Comparison of ENCODE assay signal across 7 mouse cellular contexts in the genomic region with DNA sequence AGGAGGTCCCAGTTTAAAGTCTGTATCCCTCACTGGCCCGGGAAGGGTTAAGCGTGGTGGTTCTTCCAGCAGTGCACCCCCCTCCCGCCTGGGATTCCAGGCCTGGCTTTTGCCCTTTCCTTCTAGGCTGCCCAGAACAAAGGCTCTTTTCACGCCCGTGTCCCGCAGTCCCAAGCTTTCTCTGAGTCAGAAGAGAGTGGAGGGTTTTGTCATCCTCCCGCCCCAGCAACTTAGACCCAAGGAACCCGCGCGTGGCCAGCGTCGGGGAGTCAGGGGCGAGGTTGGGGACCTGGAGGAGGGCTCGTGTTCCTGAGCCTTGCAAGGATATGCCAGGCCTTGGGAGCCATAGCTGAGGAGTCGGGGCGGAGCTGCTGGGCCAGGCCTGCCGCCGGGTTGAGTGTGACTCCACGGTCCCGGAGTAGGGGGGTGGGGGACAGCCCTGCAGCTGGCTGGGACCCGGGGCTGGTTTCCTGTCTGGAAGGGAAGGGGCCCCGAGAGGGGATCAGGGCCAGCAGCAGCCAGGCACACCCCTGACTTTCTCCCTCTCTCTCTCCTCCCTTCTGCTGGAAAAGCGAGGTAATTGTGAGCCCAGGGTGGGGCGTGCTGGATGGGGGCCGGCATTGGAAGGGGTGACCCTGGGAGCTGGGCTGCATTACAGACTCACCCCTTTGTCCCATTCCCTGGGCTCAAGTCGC. TPM values are rescaled to one million over a fixed set of nuclear protein-coding genes. Genes with fewer than 3 reads are reported as not detected.
A peak's percentile ranks its signal among the peaks of the same experiment; 100 is the strongest.
DNase-seq lines count a peak whose midpoint lies in the region; ATAC-seq and TF ChIP-seq lines count a peak whose summit lies in the region.

No protein-coding gene starts in this region.

- DNase-seq in MEL (ENCODE audit: low read depth, low spot score): peak; percentile 65
- peak; percentile 73 to 86 for DNase-seq in adrenal gland, postnatal 36 days
- DNase-seq in gastrocnemius, adult 2 months: peak; percentile 87
- DNase-seq in hindlimb bud, embryonic 11.5 days (ENCODE audit: extremely low spot score, low read depth, low spot score): peak; percentile 61
- DNase-seq in spleen, adult 12 weeks (ENCODE audit: low spot score): no peak

- H3K9ac ChIP-seq in MEL (ENCODE audit: control insufficient read depth, low read depth, low read length, poor library complexity, severe bottlenecking): peak overlapping the region; percentile 89
- H3K9ac ChIP-seq in liver, embryonic 16.5 days (ENCODE audit: low read depth, low read length): peak overlapping the region; percentile 63
- peak overlapping the region; percentile 31 for H3K9ac ChIP-seq in neural tube, embryonic 15.5 days (replicated peaks)

- peak overlapping the region; percentile 72 to 91 for H3K4me3 ChIP-seq in MEL (ENCODE audit: control insufficient read depth in 1 of 2, insufficient read depth in 1 of 2, low read depth in 2 of 2, low read length in 2 of 2)
- peak overlapping the region; percentile 92 for H3K4me3 ChIP-seq in gastrocnemius, adult 2 months
- H3K4me3 ChIP-seq in liver, embryonic 16.5 days (ENCODE audit: low read depth, low read length): peak overlapping the region; percentile 58
- H3K4me3 ChIP-seq in neural tube, embryonic 15.5 days (replicated peaks): peak overlapping the region; percentile 29

- no peak for TF ChIP-seq CTCF in MEL (IDR thresholded peaks at IDR 0.05 in 2 of 3, conservative IDR thresholded peaks at IDR 0.05 in 1 of 3; ENCODE audit: control insufficient read depth in 1 of 3, insufficient read depth in 1 of 3, low read depth in 2 of 3, low read length in 3 of 3, poor library complexity in 1 of 3, severe bottlenecking in 1 of 3)
- TF ChIP-seq CTCF in gastrocnemius, adult 2 months (IDR thresholded peaks at IDR 0.05): no peak

- H3K4me2 ChIP-seq in liver, embryonic 16.5 days (ENCODE audit: low read depth, low read length): peak overlapping the region; percentile 47
- peak overlapping the region; percentile 47 for H3K4me2 ChIP-seq in neural tube, embryonic 15.5 days

- peaks cover 0 to 10% of the 10 kb centered on the region in 2 experiments; a peak in 3 of 4 replicates for H3K4me1 ChIP-seq in MEL (ENCODE audit: control insufficient read depth in 1 of 2, insufficient read depth in 2 of 2, low read length in 2 of 2)
- peaks cover 25% of the 10 kb centered on the region for H3K4me1 ChIP-seq in liver, embryonic 16.5 days (ENCODE audit: control insufficient read depth, low read depth, low read length)
- H3K4me1 ChIP-seq in neural tube, embryonic 15.5 days: peaks cover 45% of the 10 kb centered on the region

- H3K79me2 ChIP-seq in MEL (ENCODE audit: control insufficient read depth, insufficient read depth, low read length, poor library complexity): peaks cover 6% of the 10 kb centered on the region; the same call in 1 of the 2 replicates

- H3K27ac ChIP-seq in MEL (ENCODE audit: control insufficient read depth, low read depth, low read length): peak overlapping the region; percentile 55
- peak overlapping the region; percentile 99 for H3K27ac ChIP-seq in gastrocnemius, adult 2 months
- H3K27ac ChIP-seq in liver, embryonic 16.5 days (ENCODE audit: low read length): peak overlapping the region; percentile 82
- peak overlapping the region; percentile 81 for H3K27ac ChIP-seq in neural tube, embryonic 15.5 days (replicated peaks)

- TF ChIP-seq RAD21 in MEL (IDR thresholded peaks at IDR 0.05; ENCODE audit: low read depth, low read length): no peak

- H3K27me3 ChIP-seq in MEL (ENCODE audit: control insufficient read depth in 1 of 2, insufficient read depth in 2 of 2, low read length in 2 of 2): no peaks in the 10 kb centered on the region
- H3K27me3 ChIP-seq in liver, embryonic 16.5 days (ENCODE audit: control insufficient read depth, insufficient read depth, low read depth, low read length): peaks cover 33% of the 10 kb centered on the region
- peaks cover 11% of the 10 kb centered on the region; the same call in 1 of the 2 replicates for H3K27me3 ChIP-seq in neural tube, embryonic 15.5 days (replicated peaks)

- intact Hi-C loops in gastrocnemius, adult 2 months (cut with DNase I): no loop called here

- 2% methylated on average over 26 of the region's 26 CpGs for WGBS in liver, embryonic 16.5 days (ENCODE audit: insufficient replicate concordance)
- 1% methylated on average over 26 of the region's 26 CpGs for WGBS in neural tube, embryonic 15.5 days

- no peaks in the 10 kb centered on the region for H3K36me3 ChIP-seq in MEL (ENCODE audit: control insufficient read depth in 1 of 2, insufficient read depth in 2 of 2, low read length in 2 of 2)
- H3K36me3 ChIP-seq in liver, embryonic 16.5 days (ENCODE audit: control insufficient read depth, insufficient read depth): no peaks in the 10 kb centered on the region
- H3K36me3 ChIP-seq in neural tube, embryonic 15.5 days: no peaks in the 10 kb centered on the region

- no peaks in the 10 kb centered on the region for H3K9me3 ChIP-seq in MEL (replicated peaks; ENCODE audit: insufficient read depth, low read length)
- H3K9me3 ChIP-seq in liver, embryonic 16.5 days (replicated peaks; ENCODE audit: control insufficient read depth, low read length): no peaks in the 10 kb centered on the region
- H3K9me3 ChIP-seq in neural tube, embryonic 15.5 days (replicated peaks): no peaks in the 10 kb centered on the region

- 0 out of 4 replicates have a peak, but pooled peaks of 1 of the 2 experiments have one; percentile 15 for TF ChIP-seq POLR2A in MEL (IDR thresholded peaks at IDR 0.05; ENCODE audit: control insufficient read depth in 1 of 2, insufficient read depth in 1 of 2, low read depth in 1 of 2, low read length in 2 of 2, poor library complexity in 1 of 2)

- peak; percentile 48 for ATAC-seq in liver, embryonic 16.5 days (ENCODE audit: low read depth)
- ATAC-seq in neural tube, embryonic 15.5 days (ENCODE audit: low FRiP score): peak; percentile 56

- TF ChIP-seq EP300 in MEL (IDR thresholded peaks at IDR 0.05; ENCODE audit: low read depth in 1 of 2, low read length in 2 of 2): no peak

TF ChIP-seq in MEL, 35 proteins besides CTCF, POLR2A, EP300 and RAD21 (continues in another document):
- no peak for TF ChIP-seq GATA1 (IDR thresholded peaks at IDR 0.05; ENCODE audit: low read depth, low read length)
- TF ChIP-seq TBP (IDR thresholded peaks at IDR 0.05; ENCODE audit: low read depth, low read length): no peak
- TF ChIP-seq CHD1 (IDR thresholded peaks at IDR 0.05; ENCODE audit: low read depth, low read length): 0 out of 2 replicates have a peak, but pooled peaks have one; percentile 68
- 0 out of 2 replicates have a peak, but pooled peaks have one; percentile 9 for TF ChIP-seq MAX (IDR thresholded peaks at IDR 0.05; ENCODE audit: low read length)
- TF ChIP-seq USF2 (IDR thresholded peaks at IDR 0.05; ENCODE audit: borderline replicate concordance in 1 of 2, insufficient read depth in 1 of 2, low read depth in 1 of 2, low read length in 2 of 2): no peak
- TF ChIP-seq MAZ (IDR thresholded peaks at IDR 0.05; ENCODE audit: low read depth, low read length): 0 out of 2 replicates have a peak, but pooled peaks have one; percentile 42
- 0 out of 2 replicates have a peak, but pooled peaks have one; percentile 12 for TF ChIP-seq ETS1 (IDR thresholded peaks at IDR 0.05; ENCODE audit: low read depth, low read length)

RNA-seq across cellular contexts. Expression of a gene that starts 1.8 kb away (rescaled TPM):
- total RNA-seq in MEL (2012; rRNA removed): 5.2 and 5.4 TPM in 2 replicates
- 1 to 10 TPM in 1 of 2 experiments, not detected in 1; 8.3 TPM for polyA plus RNA-seq in MEL (2012; ENCODE audit: insufficient read depth in 1 of 2, insufficient read length in 2 of 2, low read depth in 1 of 2, low replicate concordance in 2 of 2, missing spikeins in 1 of 2)
- 10 to 100 TPM in 1 of 2 experiments, 1 to 10 TPM in 1; 5.1 to 14.0 TPM for total RNA-seq in adrenal gland, postnatal 36 days (2021)
- total RNA-seq in gastrocnemius, adult 2 months (2021): 10 to 100 TPM; 12.2 to 15.3 TPM
- polyA plus RNA-seq in liver, embryonic 16.5 days (2015; fragmentation: Nextera tagmentation; extraction: Ambion mirVana): 16.1 and 16.4 TPM in 2 replicates
- 17.1 and 23.7 TPM in 2 replicates for polyA plus RNA-seq in neural tube, embryonic 15.5 days (2015; fragmentation: Nextera tagmentation; extraction: Ambion mirVana)

RNA-seq across cellular contexts. Expression of a gene that starts 11.8 kb away (rescaled TPM):
- total RNA-seq in MEL (2012; rRNA removed): 25.8 and 30.6 TPM in 2 replicates
- 10 to 100 TPM in 1 of 2 experiments, not detected in 1; 40.9 TPM for polyA plus RNA-seq in MEL (2012; ENCODE audit: insufficient read depth in 1 of 2, insufficient read length in 2 of 2, low read depth in 1 of 2, low replicate concordance in 2 of 2, missing spikeins in 1 of 2)
- 10 to 100 TPM; 22.4 to 25.2 TPM for total RNA-seq in adrenal gland, postnatal 36 days (2021)
- total RNA-seq in gastrocnemius, adult 2 months (2021): 10 to 100 TPM; 13.7 to 16.3 TPM
- 4.1 and 5.2 TPM in 2 replicates for polyA plus RNA-seq in liver, embryonic 16.5 days (2015; fragmentation: Nextera tagmentation; extraction: Ambion mirVana)
- polyA plus RNA-seq in neural tube, embryonic 15.5 days (2015; fragmentation: Nextera tagmentation; extraction: Ambion mirVana): 12.0 and 12.3 TPM in 2 replicates

RNA-seq across cellular contexts. Expression of a gene that starts 15.7 kb away (rescaled TPM):
- 35.0 and 42.4 TPM in 2 replicates for total RNA-seq in MEL (2012; rRNA removed)
- polyA plus RNA-seq in MEL (2012; ENCODE audit: insufficient read depth in 1 of 2, insufficient read length in 2 of 2, low read depth in 1 of 2, low replicate concordance in 2 of 2, missing spikeins in 1 of 2): 10 to 100 TPM in 1 of 2 experiments, not detected in 1; 72.8 TPM
- total RNA-seq in adrenal gland, postnatal 36 days (2021): 10 to 100 TPM; 69.8 to 90.1 TPM
- 10 to 100 TPM; 43.3 to 45.6 TPM for total RNA-seq in gastrocnemius, adult 2 months (2021)
- polyA plus RNA-seq in liver, embryonic 16.5 days (2015; fragmentation: Nextera tagmentation; extraction: Ambion mirVana): 27.2 and 28.3 TPM in 2 replicates
- polyA plus RNA-seq in neural tube, embryonic 15.5 days (2015; fragmentation: Nextera tagmentation; extraction: Ambion mirVana): 146 and 155 TPM in 2 replicates

RNA-seq across cellular contexts. Expression of a gene that starts 19.2 kb away (rescaled TPM):
- 3.2 and 3.4 TPM in 2 replicates for total RNA-seq in MEL (2012; rRNA removed)
- polyA plus RNA-seq in MEL (2012; ENCODE audit: insufficient read depth in 1 of 2, insufficient read length in 2 of 2, low read depth in 1 of 2, low replicate concordance in 2 of 2, missing spikeins in 1 of 2): 1 to 10 TPM in 1 of 2 experiments, not detected in 1; 4.6 TPM
- 1 to 10 TPM; 1.8 to 3.1 TPM for total RNA-seq in adrenal gland, postnatal 36 days (2021)
- 1 to 10 TPM in 1 of 2 experiments, under 1 TPM in 1; 0.84 to 1.1 TPM for total RNA-seq in gastrocnemius, adult 2 months (2021)
- 0.39 and 0.85 TPM in 2 replicates for polyA plus RNA-seq in liver, embryonic 16.5 days (2015; fragmentation: Nextera tagmentation; extraction: Ambion mirVana)
- polyA plus RNA-seq in neural tube, embryonic 15.5 days (2015; fragmentation: Nextera tagmentation; extraction: Ambion mirVana): 14.7 and 18.6 TPM in 2 replicates

RNA-seq across cellular contexts. Expression of a gene that starts 19.2 kb away (rescaled TPM):
- 0.15 and 0.23 TPM in 2 replicates for total RNA-seq in MEL (2012; rRNA removed)
- under 1 TPM in 1 of 2 experiments, not detected in 1; 0.50 TPM for polyA plus RNA-seq in MEL (2012; ENCODE audit: insufficient read depth in 1 of 2, insufficient read length in 2 of 2, low read depth in 1 of 2, low replicate concordance in 2 of 2, missing spikeins in 1 of 2)
- total RNA-seq in adrenal gland, postnatal 36 days (2021): under 1 TPM; 0.43 to 0.66 TPM
- under 1 TPM in 1 of 2 experiments, not detected in 1; 0.11 TPM for total RNA-seq in gastrocnemius, adult 2 months (2021)
- 0.15 and 0.30 TPM in 2 replicates for polyA plus RNA-seq in liver, embryonic 16.5 days (2015; fragmentation: Nextera tagmentation; extraction: Ambion mirVana)
- polyA plus RNA-seq in neural tube, embryonic 15.5 days (2015; fragmentation: Nextera tagmentation; extraction: Ambion mirVana): 7.9 and 8.2 TPM in 2 replicates

Comparison
In these comparisons a context has a peak if more than half of its experiments do, and no peak if none do; other contexts are left out.
1. H3K4me3 ChIP-seq: peak in every context shown above with its lines; median percentile 92 in gastrocnemius, adult 2 months; 82 in MEL; 58 in liver, embryonic 16.5 days; 29 in neural tube, embryonic 15.5 days.
2. H3K9ac ChIP-seq: peak in every context shown above with its lines; median percentile 89 in MEL; 63 in liver, embryonic 16.5 days; 31 in neural tube, embryonic 15.5 days.